Mouse (Mus musculus): ENCODE results near the gene Pfkm. TPM values are rescaled to one million over a fixed set of nuclear protein-coding genes. Genes with fewer than 3 reads are reported as not detected.

The Pfkm gene
- polyA plus RNA-seq, 1 experiment from 2014 or later = 145 TPM

- no peak overlapping the region for H3K4me3 ChIP-seq (ENCODE audit: low read length)
- ATAC-seq (replicated peaks; ENCODE audit: extremely low read depth, insufficient read depth, low FRiP score) = no peak
- peaks cover 43% of the 10 kb centered on the region for H3K36me3 ChIP-seq (ENCODE audit: control insufficient read depth, insufficient read depth)
- H3K9ac ChIP-seq (ENCODE audit: low read length) = no peak overlapping the region
- H3K9me3 ChIP-seq (replicated peaks; ENCODE audit: control insufficient read depth, low read length) = no peaks in the 10 kb centered on the region
- H3K27ac ChIP-seq (ENCODE audit: low read length) = no peak overlapping the region
- H3K27me3 ChIP-seq (ENCODE audit: control insufficient read depth, insufficient read depth, low read length) = no peaks in the 10 kb centered on the region
- H3K4me2 ChIP-seq (ENCODE audit: low read depth, low read length) = no peak overlapping the region
- WGBS = 85% methylated on average over 5 of the region's 5 CpGs
- peaks cover 8% of the 10 kb centered on the region for H3K4me1 ChIP-seq (ENCODE audit: control insufficient read depth, insufficient read depth, low read length)
Measured at GRCm38 (mm10) chr15:98140809-98141208, 48.4 kb downstream of the Pfkm start.

- no peak overlapping the region for H3K27ac ChIP-seq (ENCODE audit: low read length)
- no peak overlapping the region for H3K4me3 ChIP-seq (ENCODE audit: low read length)
- ATAC-seq (replicated peaks; ENCODE audit: extremely low read depth, insufficient read depth, low FRiP score) = no peak
- 79% methylated on average over 10 of the region's 10 CpGs for WGBS
- H3K36me3 ChIP-seq (ENCODE audit: control insufficient read depth, insufficient read depth) = peaks cover 29% of the 10 kb centered on the region
- no peaks in the 10 kb centered on the region for H3K9me3 ChIP-seq (replicated peaks; ENCODE audit: control insufficient read depth, low read length)
- no peaks in the 10 kb centered on the region for H3K27me3 ChIP-seq (ENCODE audit: control insufficient read depth, insufficient read depth, low read length)
- H3K4me2 ChIP-seq (ENCODE audit: low read depth, low read length) = no peak overlapping the region
- no peak overlapping the region for H3K9ac ChIP-seq (ENCODE audit: low read length)
- H3K4me1 ChIP-seq (ENCODE audit: control insufficient read depth, insufficient read depth, low read length) = peaks cover 13% of the 10 kb centered on the region
Measured at GRCm38 (mm10) chr15:98142515-98142914, 50.1 kb downstream of the Pfkm start.

- peak; percentile 11; the same call in 1 of the 2 replicates for ATAC-seq (replicated peaks; ENCODE audit: extremely low read depth, insufficient read depth, low FRiP score)
- under 1% methylated on average over 36 of the region's 36 CpGs for WGBS
Measured at GRCm38 (mm10) chr15:98144861-98145507, 52.6 kb downstream of the Pfkm start.

GRCm38 (mm10) chr15:98145559-98146181, 53.3 kb downstream of the Pfkm start:
- Histone ChIP-seq H3K4me3 (ENCODE audit: low read length) (peak overlapping the region; percentile 99), H3K27ac (ENCODE audit: low read length) (peak overlapping the region; percentile 87), H3K4me2 (ENCODE audit: low read depth, low read length) (peak overlapping the region; percentile 77), H3K36me3 (ENCODE audit: control insufficient read depth, insufficient read depth) (peaks cover 12% of the 10 kb centered on the region), H3K27me3 (ENCODE audit: control insufficient read depth, insufficient read depth, low read length) (no peaks in the 10 kb centered on the region), H3K9ac (ENCODE audit: low read length) (peak overlapping the region; percentile 99), H3K4me1 (ENCODE audit: control insufficient read depth, insufficient read depth, low read length) (peaks cover 25% of the 10 kb centered on the region), H3K9me3 (replicated peaks; ENCODE audit: control insufficient read depth, low read length) (no peaks in the 10 kb centered on the region)
- ATAC-seq (replicated peaks; ENCODE audit: extremely low read depth, insufficient read depth, low FRiP score) = peak; percentile 89
- under 1% methylated on average over 38 of the region's 38 CpGs for WGBS

More at GRCm38 (mm10) chr15:98144861-98145507, 52.6 kb downstream of the Pfkm start:
- H3K27ac ChIP-seq (ENCODE audit: low read length) = peak overlapping the region; percentile 87
- H3K4me1 ChIP-seq (ENCODE audit: control insufficient read depth, insufficient read depth, low read length) = peaks cover 25% of the 10 kb centered on the region
- peak overlapping the region; percentile 77 for H3K4me2 ChIP-seq (ENCODE audit: low read depth, low read length)
- H3K36me3 ChIP-seq (ENCODE audit: control insufficient read depth, insufficient read depth) = peaks cover 18% of the 10 kb centered on the region
- no peaks in the 10 kb centered on the region for H3K9me3 ChIP-seq (replicated peaks; ENCODE audit: control insufficient read depth, low read length)
- no peaks in the 10 kb centered on the region for H3K27me3 ChIP-seq (ENCODE audit: control insufficient read depth, insufficient read depth, low read length)
- peak overlapping the region; percentile 99 for H3K4me3 ChIP-seq (ENCODE audit: low read length)
- peak overlapping the region; percentile 99 for H3K9ac ChIP-seq (ENCODE audit: low read length)

- no peaks in the 10 kb centered on the region for H3K27me3 ChIP-seq (ENCODE audit: control insufficient read depth, insufficient read depth, low read length)
- no peak overlapping the region for H3K4me2 ChIP-seq (ENCODE audit: low read depth, low read length)
- H3K4me3 ChIP-seq (ENCODE audit: low read length) = no peak overlapping the region
- peak overlapping the region; percentile 96 for H3K27ac ChIP-seq (ENCODE audit: low read length)
- H3K36me3 ChIP-seq (ENCODE audit: control insufficient read depth, insufficient read depth) = no peaks in the 10 kb centered on the region
- no peaks in the 10 kb centered on the region for H3K9me3 ChIP-seq (replicated peaks; ENCODE audit: control insufficient read depth, low read length)
- ATAC-seq (replicated peaks; ENCODE audit: extremely low read depth, insufficient read depth, low FRiP score) = no peak
- H3K9ac ChIP-seq (ENCODE audit: low read length) = 0 out of 2 replicates have a peak overlapping the region, but pooled peaks have one; percentile 30
- H3K4me1 ChIP-seq (ENCODE audit: control insufficient read depth, insufficient read depth, low read length) = peaks cover 25% of the 10 kb centered on the region
- 55% methylated on average over 3 of the region's 3 CpGs for WGBS
Measured at GRCm38 (mm10) chr15:98148356-98148755, 56.0 kb downstream of the Pfkm start.

- H3K4me2 ChIP-seq (ENCODE audit: low read depth, low read length) = peak overlapping the region; percentile 51; the same call in 1 of the 2 replicates
Measured at GRCm38 (mm10) chr15:98149166-98149602, 56.8 kb downstream of the Pfkm start.

GRCm38 (mm10) chr15:98152916-98153315, 60.5 kb downstream of the Pfkm start:
- Histone ChIP-seq H3K4me1 (ENCODE audit: control insufficient read depth, insufficient read depth, low read length) (peaks cover 12% of the 10 kb centered on the region), H3K9me3 (replicated peaks; ENCODE audit: control insufficient read depth, low read length) (no peaks in the 10 kb centered on the region), H3K36me3 (ENCODE audit: control insufficient read depth, insufficient read depth) (no peaks in the 10 kb centered on the region), H3K27me3 (ENCODE audit: control insufficient read depth, insufficient read depth, low read length) (no peaks in the 10 kb centered on the region), H3K4me2 (ENCODE audit: low read depth, low read length) (no peak overlapping the region), H3K4me3 (ENCODE audit: low read length) (no peak overlapping the region), H3K27ac (ENCODE audit: low read length) (no peak overlapping the region), H3K9ac (ENCODE audit: low read length) (no peak overlapping the region)
- no peak for ATAC-seq (replicated peaks; ENCODE audit: extremely low read depth, insufficient read depth, low FRiP score)
- WGBS = 73% methylated on average over 7 of the region's 7 CpGs

More at GRCm38 (mm10) chr15:98149166-98149602, 56.8 kb downstream of the Pfkm start:
- ATAC-seq (replicated peaks; ENCODE audit: extremely low read depth, insufficient read depth, low FRiP score) = peak; percentile 88
- Histone ChIP-seq H3K36me3 (ENCODE audit: control insufficient read depth, insufficient read depth) (no peaks in the 10 kb centered on the region), H3K9me3 (replicated peaks; ENCODE audit: control insufficient read depth, low read length) (no peaks in the 10 kb centered on the region), H3K27me3 (ENCODE audit: control insufficient read depth, insufficient read depth, low read length) (no peaks in the 10 kb centered on the region), H3K9ac (ENCODE audit: low read length) (peak overlapping the region; percentile 31), H3K4me3 (ENCODE audit: low read length) (peak overlapping the region; percentile 2; the same call in 1 of the 2 replicates), H3K4me1 (ENCODE audit: control insufficient read depth, insufficient read depth, low read length) (peaks cover 24% of the 10 kb centered on the region), H3K27ac (ENCODE audit: low read length) (peak overlapping the region; percentile 96)
- 20% methylated on average over 10 of the region's 10 CpGs for whole genome bisulfite sequencing

GRCm38 (mm10) chr15:98153625-98154024, 61.2 kb downstream of the Pfkm start:
- Histone ChIP-seq H3K27ac (ENCODE audit: low read length) (no peak overlapping the region), H3K36me3 (ENCODE audit: control insufficient read depth, insufficient read depth) (no peaks in the 10 kb centered on the region)
- no peak for ATAC-seq (replicated peaks; ENCODE audit: extremely low read depth, insufficient read depth, low FRiP score)

GRCm38 (mm10) chr15:98154146-98154545, 61.8 kb downstream of the Pfkm start:
- Histone ChIP-seq H3K4me1 (ENCODE audit: control insufficient read depth, insufficient read depth, low read length) (peaks cover 4% of the 10 kb centered on the region; the same call in 1 of the 2 replicates), H3K9me3 (replicated peaks; ENCODE audit: control insufficient read depth, low read length) (no peaks in the 10 kb centered on the region), H3K4me2 (ENCODE audit: low read depth, low read length) (no peak overlapping the region), H3K27ac (ENCODE audit: low read length) (no peak overlapping the region), H3K4me3 (ENCODE audit: low read length) (no peak overlapping the region), H3K9ac (ENCODE audit: low read length) (no peak overlapping the region), H3K36me3 (ENCODE audit: control insufficient read depth, insufficient read depth) (no peaks in the 10 kb centered on the region), H3K27me3 (ENCODE audit: control insufficient read depth, insufficient read depth, low read length) (no peaks in the 10 kb centered on the region)
- no peak for ATAC-seq (replicated peaks; ENCODE audit: extremely low read depth, insufficient read depth, low FRiP score)
- 55% methylated on average over 4 of the region's 4 CpGs for WGBS

More at GRCm38 (mm10) chr15:98153625-98154024, 61.2 kb downstream of the Pfkm start:
- H3K9me3 ChIP-seq (replicated peaks; ENCODE audit: control insufficient read depth, low read length) = no peaks in the 10 kb centered on the region
- no peak overlapping the region for H3K4me3 ChIP-seq (ENCODE audit: low read length)
- peaks cover 7% of the 10 kb centered on the region; the same call in 1 of the 2 replicates for H3K4me1 ChIP-seq (ENCODE audit: control insufficient read depth, insufficient read depth, low read length)
- H3K9ac ChIP-seq (ENCODE audit: low read length) = peak overlapping the region; percentile 21; the same call in 1 of the 2 replicates
- 37% methylated on average over 3 of the region's 3 CpGs for WGBS
- H3K27me3 ChIP-seq (ENCODE audit: control insufficient read depth, insufficient read depth, low read length) = no peaks in the 10 kb centered on the region
- no peak overlapping the region for H3K4me2 ChIP-seq (ENCODE audit: low read depth, low read length)

All from heart, embryonic 16.5 days (tissue).